Mouse (Mus musculus): ENCODE data around the gene Map7d1.

Gene Map7d1

DNA sequence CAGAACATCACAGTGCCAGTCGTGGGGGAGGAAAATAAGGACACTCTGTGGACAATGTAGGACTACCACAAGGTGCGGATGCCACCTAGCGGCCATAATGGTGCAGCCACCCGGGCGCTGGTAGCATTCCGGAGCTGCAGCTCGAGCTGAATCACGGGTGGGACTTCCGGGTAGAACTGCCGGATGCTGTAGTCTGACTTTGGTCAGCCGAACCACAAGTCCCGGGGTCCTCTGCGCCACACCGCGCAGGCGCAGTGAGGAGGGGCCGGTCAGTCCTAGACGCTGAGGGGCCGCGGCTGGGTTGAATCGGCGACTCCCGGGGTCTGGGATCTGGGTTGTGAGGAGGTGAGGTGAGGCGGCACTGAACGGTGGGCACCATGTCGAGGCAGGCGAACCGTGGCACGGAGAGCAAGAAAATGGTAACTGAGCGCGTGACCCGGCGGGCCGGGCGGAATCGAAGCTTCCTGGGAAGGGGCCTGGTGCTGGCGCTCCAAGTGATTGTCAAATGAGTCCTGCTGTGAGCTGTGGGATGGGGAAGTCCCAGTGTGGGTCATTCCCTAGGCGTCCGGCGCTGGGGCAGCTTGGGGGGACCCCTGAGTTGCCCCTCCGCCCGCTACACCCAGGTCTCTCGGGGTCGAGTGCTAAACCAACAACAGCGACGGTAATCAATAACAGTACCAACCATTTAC lies 6.1 kb upstream of the Map7d1 start, which contains the start of gene Trappc3:
Gene Trappc3 (plus strand): TSS at position 207 of the 689 bp plus-strand sequence.
- peak; percentile 99 for DNase-seq

DNA sequence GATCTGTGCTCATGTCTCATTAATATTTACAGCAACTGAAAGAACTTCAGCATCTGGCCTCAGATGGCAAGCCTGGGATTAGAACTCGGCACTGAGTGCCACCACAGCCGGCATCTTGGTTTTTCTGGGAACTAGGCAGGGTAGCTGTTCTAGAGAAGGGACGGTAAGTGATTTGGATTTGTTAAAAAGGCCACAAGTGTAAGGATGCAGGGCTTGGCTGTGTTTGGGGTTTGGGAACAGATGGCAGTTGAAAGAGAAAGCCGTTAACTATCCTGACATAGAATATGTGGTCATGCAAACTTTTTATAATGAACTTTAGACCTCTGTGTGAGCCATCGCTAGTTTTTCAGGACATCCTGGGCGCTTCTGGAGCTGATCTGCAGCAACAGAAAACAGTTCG lies 5.5 kb upstream of the Map7d1 start:
- no peak for DNase-seq

DNA sequence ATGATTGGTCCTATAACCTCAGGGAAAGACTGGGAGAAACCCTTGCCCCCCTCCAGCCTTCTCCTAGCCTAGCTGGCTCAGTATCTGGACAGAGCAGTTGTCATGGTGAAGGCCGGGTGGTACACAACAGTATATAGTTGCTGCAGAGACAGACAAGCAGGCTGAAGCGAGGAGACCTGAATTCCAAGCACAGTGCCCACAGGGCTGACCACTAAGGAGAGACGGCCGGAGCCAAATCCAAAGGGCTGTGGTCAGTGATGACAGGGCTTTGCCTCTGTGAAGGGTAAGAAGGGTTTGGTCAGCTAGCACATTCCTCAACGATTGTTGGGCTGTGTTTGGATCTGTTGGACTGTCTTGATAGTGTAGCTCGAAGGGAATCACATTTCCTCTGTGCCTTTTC lies 5.1 kb upstream of the Map7d1 start:
- peak; percentile 27 for DNase-seq

DNA sequence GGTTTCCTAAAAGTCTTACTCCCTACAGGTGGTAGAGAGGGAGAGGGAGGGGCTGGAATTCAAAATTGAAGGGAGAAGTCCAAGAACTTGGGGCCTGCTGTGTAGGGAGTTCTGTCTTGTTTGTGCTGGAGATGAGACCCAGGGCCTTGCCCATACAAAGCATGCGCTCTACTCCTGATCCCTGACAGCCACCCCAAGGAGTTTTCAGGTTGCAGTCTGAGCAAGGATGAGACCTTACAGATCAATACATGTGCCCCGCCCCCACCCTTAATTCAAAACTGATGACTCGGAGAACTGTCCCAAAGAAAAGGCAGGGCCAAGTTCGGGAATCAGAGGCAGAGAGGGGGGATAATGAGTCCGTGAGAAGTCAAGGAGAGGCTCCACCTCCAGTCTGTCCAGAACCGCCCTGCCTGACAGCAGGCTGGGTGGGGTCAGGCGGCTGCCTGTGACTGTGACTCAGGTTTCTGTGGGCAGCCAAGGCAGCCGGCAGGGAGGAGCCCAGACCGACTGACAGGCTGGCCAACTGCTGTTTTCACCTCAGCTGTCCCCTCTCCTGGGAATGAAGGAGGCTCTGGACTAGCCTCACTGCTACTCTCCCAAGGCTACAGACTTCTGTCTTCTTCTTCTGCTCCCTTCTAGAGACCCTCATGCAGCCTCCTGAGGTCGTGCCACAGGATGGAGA lies 4.5 kb upstream of the Map7d1 start:
- DNase-seq: peak; percentile 93

DNA sequence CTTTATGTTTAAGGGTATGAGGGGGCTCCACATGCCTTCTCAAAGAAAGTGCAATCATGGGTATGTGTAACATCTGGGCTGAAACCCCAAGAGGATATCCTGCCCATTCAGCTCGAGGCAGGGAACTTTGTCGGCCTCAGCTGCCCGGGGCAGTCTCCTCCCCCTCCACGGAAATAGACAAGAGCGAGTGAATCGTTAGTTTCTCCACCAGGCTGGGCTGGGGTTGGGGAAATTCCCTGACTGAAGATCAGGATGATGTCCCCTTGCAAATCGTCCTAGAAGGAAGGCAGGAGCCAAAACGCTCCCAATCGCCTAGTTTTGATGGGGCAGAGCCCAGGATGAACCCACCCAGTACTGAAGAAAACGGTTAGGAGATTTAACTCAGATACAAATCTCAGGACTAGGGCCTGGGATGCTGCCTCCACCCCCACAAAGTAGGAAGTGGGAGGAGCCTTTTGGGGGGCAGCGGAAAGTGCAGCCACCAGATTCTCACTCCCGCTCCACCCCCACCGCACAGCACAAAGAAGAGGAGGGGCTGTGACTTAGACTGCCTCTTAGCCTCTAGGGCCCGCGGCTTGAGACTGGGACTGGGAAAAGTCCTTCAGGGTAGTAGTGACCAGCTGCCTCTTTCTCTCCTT lies 3.5 kb upstream of the Map7d1 start:
- DNase-seq: peak; percentile 76

DNA sequence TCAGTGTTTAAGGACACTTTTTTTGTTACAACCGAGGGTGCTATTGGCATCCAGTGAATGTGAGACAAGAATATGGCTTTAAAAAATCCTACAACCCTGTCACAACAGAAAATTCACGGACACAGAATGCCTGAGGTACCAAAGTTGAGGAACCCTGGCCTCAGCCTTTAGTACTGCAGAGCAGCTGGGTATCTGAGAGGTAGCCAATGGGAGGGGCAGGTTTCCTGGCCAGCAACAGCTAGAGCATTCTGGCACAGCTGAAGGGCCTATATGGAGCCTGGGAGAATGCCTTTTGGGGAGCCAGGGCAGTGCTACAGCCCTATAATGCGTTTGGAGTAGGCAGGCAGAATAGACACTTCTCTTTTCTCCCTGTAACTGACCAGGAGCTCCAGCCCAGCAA lies 2.9 kb upstream of the Map7d1 start:
- no peak for DNase-seq

DNA sequence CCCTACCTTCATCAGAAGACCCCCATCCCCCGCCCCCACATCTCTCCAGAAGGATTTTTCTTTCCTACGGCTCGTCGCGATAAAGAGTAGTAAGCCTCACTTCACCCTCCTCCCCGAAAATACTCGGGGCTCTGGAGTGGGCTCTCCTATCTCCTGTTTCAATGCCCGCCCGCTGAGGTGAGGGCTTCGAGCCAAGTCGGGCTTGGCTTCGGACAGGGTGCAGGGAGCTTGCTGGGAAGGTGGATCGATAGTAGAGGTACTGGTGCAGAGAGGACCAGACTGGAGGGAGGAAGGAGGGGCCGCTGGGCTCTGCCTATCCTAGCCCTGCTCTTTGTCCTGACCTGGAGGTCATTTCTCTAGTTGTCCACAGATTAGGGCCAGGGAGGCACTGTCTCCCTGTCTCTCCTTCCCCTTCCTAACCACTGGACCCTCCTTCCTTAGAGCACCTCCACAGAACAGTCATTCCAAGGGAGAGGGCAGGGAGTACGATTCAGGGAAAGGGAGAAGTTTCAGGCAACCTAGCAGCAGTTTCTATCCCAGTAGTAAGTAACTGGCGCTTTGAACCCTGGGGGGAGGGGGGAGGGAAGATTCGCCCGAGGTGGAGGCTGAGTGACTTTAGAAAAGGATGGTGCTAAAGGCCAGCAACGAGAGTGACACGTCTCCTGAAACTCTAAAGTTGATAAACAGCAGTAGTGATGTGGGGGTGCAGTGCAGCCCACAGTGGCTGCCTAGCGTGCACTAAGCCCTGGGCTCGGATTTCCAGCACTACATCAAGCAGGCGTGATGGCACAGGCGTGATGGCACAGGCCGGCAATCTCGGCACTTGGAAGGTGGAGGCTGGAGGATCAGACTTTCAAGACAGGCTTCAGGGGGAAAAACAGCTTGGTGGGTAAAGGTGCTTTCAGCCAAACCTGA lies 1.1 kb upstream of the Map7d1 start:
- DNase-seq: peak; percentile 61

DNA sequence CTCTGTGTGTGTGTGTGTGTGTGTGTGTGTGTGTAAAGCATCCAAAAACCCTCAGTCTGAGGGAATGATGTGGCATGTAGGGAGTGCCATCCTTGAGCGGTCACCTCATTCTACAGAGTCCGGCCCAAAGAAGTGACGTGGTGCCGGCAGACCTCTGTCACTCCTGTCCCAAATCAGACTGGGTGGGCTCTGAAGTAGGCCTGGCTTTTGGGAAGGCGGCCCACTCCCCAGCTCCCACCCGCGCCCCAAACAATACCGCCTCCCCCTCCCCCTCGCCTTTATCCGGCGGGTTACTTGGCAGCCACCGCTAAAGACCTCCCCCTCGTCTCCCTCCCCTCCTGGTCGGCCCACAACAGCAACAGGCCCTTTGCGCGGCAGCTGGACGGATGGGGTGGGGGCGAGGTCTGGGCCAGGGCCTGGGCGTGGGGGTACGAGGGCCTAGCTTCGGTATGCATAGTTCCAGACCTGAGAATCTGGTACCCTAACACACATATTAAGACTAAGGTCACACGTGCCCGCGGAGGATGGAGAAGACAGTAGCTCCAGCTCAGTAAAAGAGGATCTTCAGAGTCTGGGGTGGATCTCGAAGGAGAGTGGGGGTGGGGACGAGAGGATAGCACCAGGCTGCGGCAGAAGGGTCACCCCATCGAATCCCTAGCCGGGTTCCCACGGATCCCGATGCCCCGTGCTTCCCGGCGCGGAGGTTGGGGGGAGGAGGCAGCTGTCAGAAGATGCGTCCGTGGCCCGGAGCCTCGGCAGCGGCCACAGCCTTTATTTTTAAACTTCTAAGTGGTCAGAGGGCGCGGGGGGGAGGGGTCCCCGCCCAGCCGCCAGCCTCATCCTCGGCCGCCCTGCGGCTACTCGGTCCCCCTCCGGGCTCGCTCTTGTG lies 786 bp downstream of the Map7d1 start:
- peak; percentile 46 for DNase-seq

DNA sequence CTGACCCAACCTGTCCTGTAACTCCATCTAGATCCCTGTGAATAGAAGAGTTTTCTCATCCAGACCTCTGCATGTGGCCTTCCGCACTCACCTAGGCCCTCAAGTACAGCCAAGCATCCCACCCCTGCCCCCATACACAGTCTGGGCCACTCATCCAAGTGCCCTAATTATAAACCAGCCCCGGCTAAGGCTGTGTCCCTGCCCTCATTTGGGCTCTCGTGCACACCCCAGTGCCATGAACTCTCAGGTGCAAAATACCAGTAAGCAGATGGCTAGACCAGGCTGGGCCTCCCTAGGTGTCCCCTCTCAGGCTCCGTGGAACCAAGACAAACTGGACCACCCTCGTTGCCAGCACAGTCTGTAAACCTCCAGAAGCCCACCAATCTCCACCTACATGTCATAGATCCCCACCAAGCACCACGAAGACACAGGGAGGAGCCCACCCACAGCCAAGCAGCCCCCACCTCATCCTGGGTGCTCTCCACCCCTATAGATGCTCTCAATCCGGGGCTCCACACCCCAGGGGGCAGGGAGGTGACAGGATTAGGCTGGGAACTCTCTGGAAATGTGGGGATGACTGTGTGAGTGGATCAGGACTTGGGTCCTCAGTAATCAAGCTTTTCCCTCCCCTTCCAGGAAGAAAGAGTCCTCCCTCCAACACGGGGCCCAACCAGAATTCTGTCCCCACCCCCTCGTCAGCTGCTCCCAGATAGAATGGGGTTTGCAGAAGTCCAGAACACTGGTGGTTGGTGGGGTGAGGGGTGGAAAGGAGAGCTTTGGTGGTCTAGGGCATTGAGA lies 1.6 kb downstream of the Map7d1 start:
- peak; percentile 40 for DNase-seq

DNA sequence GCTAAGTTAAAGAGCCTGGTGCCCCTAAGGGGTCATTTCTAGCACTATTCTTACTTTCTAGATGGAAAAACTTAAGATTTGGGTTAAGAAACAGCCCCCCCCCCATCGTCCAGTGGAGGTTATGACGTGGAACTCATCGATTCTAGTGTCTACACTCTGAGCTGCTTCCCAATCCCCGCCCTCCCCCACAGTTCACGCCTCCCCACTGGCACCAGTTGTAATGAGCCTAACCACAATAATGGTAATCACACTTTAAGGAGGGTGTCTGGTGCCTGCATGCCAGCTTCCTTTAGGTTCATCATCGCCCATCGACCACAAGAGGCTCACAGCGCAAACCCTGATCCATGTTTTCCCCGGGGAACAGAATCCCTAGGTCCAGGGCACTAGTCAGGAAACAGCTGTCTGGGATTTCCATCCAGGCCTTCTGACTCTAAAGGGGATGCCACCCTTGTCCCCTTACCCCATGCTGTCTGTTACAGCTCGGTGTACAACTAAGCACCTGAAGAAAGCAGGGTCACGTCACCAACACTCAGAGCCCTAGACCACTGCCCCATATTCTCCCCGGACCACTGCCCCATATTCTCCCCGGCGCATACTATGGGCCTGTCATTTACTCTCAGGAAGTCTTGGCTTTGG lies 2.4 kb downstream of the Map7d1 start:
- DNase-seq: no peak

DNA sequence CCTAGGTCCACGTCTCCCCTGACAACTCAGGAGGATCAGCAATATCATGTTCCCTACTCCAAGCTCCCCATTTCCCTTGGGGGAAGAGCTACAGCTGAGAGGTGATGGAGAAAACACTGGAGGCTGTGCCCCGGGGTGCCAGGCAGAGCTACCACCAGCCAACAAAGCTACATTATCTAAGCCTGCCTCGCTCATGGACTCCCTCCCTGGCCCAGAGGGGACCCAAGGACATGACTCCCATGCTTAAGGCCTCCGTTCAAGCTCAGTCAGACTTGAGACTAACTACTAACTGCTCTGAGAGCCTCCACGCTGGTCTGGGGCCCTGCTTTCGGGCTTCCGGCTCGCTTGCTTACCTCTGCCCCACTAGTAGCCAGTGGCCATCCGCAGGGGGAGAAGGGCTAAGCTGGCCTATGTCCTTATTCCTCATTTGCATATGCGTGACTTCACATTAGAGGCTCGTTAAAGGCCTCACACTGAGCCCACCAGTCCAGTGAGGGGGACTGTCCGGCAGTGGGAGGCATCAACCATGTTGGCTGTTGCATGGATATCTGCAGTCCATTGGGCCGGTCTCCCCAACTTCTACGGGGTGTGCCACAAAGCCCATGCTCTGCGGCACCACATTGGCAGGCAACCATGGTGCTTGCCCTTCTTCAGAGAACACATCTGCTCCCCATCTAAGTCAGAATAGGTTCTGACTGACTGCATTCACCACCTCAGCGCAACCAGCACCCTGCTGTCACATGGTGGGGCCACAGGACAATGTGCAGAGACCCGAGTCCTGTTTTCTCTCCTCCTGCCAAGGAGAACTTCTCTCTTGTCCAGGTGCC lies 3.5 kb downstream of the Map7d1 start:
- DNase-seq: no peak

DNA sequence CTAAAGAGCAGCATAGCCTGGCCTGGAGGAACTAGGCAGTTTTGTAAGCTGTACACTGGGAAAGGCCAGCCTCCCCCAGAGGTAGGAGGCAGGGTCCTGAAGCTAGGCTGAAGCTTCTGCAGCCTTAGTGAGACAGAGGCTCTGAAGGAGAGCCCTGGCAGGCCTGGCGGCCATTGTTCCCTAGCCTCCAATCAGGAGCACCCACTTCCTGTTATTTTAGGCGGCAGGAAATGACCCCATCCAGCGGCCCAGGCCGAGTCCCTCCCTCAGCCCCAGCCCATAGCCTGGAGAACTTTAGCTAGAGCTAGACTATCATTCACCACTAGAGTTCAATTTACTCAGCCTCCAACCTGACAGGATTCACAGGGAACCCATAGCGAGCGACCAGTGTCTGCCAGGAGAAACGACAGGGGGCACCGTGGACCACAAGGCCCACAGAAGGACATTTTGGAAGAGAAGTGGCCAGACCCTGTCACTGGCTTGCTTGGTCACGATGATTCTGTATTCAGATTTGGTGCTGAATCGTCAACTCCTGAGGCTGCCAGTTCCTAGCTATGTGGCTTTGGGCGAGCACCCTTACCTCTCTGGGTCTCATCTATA lies 4.4 kb downstream of the Map7d1 start:
- peak; percentile 24 for DNase-seq

DNA sequence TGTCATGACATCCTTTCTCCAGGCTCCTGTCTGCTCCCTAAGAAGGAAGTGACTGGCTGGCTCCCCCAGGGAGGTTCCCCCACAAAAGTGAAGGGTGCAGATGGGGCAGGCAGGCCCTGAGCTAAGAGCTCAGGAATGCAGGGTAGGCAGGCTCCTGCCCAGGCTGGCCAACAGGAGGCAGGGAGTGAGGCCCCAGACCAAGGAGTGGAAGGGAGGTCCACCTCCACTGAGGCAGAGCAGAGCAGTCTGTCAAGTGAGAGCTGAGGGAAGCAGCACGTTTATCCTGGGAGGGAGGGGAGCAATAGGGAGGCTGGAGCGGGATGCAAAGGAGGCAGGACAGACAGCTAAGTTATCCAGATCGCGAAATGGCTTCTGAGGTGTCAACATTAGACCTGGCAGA lies 5.5 kb downstream of the Map7d1 start:
- DNase-seq: no peak

DNA sequence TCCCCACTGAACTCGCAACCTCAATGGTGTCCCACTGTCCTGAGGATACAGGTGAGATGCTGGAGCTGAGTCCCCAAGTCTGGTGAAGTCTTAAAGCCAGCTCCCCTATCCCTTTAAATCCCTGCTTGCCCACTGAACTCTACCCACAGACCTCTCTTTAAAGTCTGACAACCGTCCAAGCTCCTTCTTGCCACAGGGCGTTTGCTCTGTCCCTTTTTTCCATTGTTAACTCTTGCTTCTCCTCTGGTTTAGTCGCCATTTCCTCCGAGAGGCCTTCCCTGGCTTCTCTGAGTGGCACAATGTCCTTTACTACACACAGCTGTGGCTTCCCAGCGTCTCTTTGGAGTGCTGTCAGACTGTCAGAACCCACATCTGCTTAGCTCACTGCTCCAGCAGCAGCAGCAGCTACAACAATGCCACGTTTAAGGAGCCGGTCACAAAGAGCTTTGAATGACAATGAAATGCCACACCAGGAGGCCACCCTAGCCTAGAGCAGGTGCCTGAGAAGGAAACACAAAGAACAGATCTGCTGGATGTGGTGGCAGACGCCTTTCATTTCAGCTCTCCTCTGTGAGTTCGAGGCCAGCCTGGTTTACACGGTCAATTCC lies 7.8 kb downstream of the Map7d1 start:
- no peak for DNase-seq

DNA sequence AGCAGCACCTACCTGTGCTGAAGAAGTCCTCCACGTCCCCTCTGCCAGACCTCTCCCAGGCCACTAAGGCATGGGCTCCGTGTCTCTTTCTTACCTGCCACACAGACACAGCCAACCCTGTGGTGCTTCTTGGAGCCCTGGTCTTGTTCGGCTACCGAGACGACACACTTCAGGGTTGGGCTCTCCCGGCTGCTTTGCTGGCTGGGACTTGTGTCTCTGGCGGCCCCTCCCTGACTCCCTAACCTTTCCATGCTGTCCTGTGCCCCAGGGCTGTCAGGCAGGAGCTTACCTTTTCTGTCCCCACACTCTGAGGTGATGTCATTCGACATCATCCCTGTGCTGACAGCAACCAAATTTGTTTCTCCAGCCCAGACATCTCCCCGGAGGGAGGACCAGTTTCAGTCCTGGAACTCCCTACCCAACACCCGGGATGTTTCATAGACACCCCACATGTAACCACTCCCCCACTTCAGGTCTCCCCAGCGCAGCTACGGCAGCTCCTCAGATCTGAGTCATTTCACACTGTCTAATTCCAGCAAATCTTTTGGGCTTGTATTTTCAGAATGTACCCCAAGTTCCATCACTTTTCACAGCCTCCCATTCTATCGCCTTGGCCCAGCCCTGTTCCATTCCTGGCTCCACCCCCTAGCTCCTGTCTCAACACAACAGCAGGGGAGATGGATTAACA lies 9.8 kb downstream of the Map7d1 start:
- no peak for DNase-seq

DNA sequence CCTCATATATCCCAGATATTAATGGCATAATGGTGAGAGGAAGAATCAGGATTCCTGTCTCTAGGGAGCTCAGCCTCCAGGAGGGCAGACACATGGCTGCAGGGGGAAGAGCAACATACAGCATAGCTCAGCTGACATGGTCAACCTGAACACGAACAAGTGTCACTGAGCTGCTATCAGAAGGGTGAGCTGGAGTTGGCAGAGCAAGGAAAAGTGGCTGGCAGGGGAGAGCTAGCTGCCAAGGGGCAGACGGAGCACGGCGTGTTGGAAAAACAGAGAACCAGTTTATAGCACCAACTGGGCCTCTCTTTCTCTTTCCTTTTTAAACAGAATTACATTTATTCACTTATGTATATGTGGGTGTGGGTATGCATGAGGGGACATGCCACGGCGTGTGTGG lies 13.6 kb downstream of the Map7d1 start:
- DNase-seq: no peak

DNA sequence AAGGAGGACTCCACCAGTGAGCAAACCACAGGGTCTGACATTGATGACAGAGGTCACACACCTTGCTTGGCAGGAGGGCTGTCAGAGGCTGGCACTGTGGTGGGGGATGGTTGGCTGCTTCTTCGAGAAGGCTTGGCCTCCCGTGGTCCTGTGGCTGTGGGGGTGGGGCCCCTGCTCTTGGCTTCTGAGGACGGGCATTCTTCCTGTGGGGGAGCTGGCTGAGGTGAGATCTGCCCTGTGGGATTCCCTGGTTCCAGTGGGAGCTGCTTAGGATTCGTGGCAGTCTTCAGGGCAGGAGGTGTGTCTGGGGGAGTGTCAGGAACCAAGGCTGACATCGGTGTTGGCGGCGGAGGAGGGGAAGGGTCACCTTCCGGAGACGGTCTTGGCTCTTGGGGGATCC lies 14.2 kb downstream of the Map7d1 start:
- no peak for DNase-seq

DNA sequence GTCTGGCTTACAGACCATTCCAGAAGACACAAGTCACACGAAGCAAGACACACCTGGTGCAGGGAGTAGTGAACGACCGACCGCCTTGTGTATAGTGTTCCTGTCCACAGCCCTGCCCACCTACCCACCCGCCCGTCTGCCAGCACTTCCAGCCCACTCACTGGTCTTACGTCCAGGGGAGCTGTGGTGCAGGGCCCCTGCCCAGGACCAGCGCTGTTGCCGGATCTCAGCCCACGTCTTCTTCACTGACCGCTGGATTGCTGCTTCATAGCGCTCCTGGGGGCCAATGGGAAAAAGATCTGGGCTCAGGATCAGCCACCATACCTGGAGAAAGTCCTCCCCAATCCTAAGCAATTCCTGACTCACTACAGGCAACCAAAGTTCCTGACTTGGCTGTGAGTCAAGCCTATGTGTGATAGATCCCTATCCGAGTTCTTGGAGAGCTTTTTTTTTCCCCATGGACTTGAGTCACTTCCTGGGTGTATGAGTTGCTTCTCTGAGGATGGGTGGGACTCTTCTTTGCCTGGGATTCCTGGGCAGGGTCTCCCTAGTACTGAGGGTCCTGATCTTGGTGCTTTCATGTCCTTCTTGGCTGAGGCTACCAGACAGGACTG lies 16.2 kb downstream of the Map7d1 start:
- DNase-seq: no peak
